Mouse (Mus musculus) heart, embryonic 16.5 days (tissue): ENCODE results near the gene Phldb2. TPM values are rescaled to one million over a fixed set of nuclear protein-coding genes. Genes with fewer than 3 reads are reported as not detected.
A peak's percentile ranks its signal among the peaks of the same experiment; 100 is the strongest.

ENCODE experiments used
- ATAC-seq: fragments of 200-750 bp; cut with Nextera tagmentation; replicated peaks from 2 replicates; pipeline ENCODE4 v1.8.0; 2017; ENCODE audit warnings: moderate number of reproducible peaks; ENCODE audit not compliant: insufficient read depth, low FRiP score; ENCODE audit errors: extremely low read depth
- H3K27ac ChIP-seq: fragments of 300-500 bp; sonication (generic); 2 replicates; pipeline ENCODE4 v1.5.1; 2014; ENCODE audit warnings: mild to moderate bottlenecking, low read length, control low read depth, moderate library complexity
- H3K27me3 ChIP-seq: fragments of 300-500 bp; sonication (generic); 2 replicates; pipeline ENCODE4 v1.6.1; 2014; ENCODE audit warnings: low read length, mixed read lengths; ENCODE audit not compliant: control insufficient read depth, insufficient read depth
- H3K36me3 ChIP-seq: fragments of 300-500 bp; sonication (generic); 2 replicates; pipeline ENCODE4 v1.6.1; 2014; ENCODE audit not compliant: control insufficient read depth, insufficient read depth
- H3K4me1 ChIP-seq: fragments of 300-500 bp; sonication (generic); 2 replicates; pipeline ENCODE4 v1.6.1; 2014; ENCODE audit warnings: low read length, mixed read lengths; ENCODE audit not compliant: control insufficient read depth, insufficient read depth
- H3K4me2 ChIP-seq: fragments of 300-500 bp; sonication (generic); 2 replicates; pipeline ENCODE4 v1.6.1; 2014; ENCODE audit warnings: low read depth, mild to moderate bottlenecking, control low read depth, low read length
- H3K4me3 ChIP-seq: fragments of 300-500 bp; sonication (generic); 2 replicates; pipeline ENCODE4 v1.5.1; 2014; ENCODE audit warnings: mild to moderate bottlenecking, control low read depth, low read length
- H3K9ac ChIP-seq: fragments of 300-500 bp; sonication (generic); 2 replicates; pipeline ENCODE4 v1.6.1; 2014; ENCODE audit warnings: low read length, control low read depth
- H3K9me3 ChIP-seq: fragments of 300-500 bp; sonication (generic); replicated peaks from 2 replicates; pipeline ENCODE4 v1.6.1; 2016; ENCODE audit warnings: low read length; ENCODE audit not compliant: control insufficient read depth
- WGBS: fragments of 180-500 bp; shearing (Covaris S2); extraction: QIAGEN DNeasy Blood & Tissue Kit; methylation state at CpG from one replicate; pipeline ENCODE4 v1.1.7; 2014; 5-methylcytosine and 5-hydroxymethylcytosine counted together
- polyA plus RNA-seq: library from polyadenylated mRNA; unstranded; fragments of >200 nt; fragmentation: Nextera tagmentation; extraction: Ambion mirVana; gene quantifications from 2 replicates; pipeline ENCODE4 v1.2.1, GENCODE M21; 2015

Phldb2 gene
- polyA plus RNA-seq, 1 experiment from 2014 or later: 38.3 TPM

DNA sequence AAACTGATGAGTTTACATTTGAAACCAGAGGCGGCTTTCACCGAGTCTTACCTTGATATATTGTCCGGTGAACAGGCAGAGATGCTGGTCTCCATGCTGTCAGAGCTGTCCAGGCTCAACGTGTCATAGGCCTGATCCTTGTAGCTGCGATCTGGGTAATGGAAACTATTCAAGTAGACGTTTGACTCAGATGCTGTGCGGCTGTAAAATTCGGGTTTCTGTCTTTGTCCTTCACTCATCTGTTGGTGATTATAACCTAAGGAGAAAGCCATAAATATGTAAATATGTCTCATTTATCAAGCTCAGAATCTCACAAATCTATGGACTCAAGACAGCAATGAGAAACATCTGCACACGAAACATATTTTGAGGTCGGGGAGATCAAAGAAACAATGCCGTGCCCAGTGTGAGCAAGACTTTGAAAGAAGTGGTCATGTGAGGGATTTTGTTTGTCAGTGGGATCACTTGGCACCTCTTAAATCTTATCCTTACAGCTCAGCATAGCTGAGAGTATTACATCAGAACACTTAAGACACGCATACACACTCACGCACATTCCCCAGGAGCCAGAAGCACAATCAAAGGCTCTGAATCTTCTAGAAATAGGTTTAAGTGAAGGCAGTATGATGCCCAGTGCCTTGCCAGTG, 190.4 kb downstream of the Phldb2 start:
- no peaks in the 10 kb centered on the region for H3K27me3 ChIP-seq
- no peak for ATAC-seq
- WGBS: 53% methylated on average over 13 of the region's 13 CpGs
- no peak overlapping the region for H3K4me3 ChIP-seq
- H3K4me2 ChIP-seq: no peak overlapping the region
- no peaks in the 10 kb centered on the region for H3K9me3 ChIP-seq
- peaks cover 22% of the 10 kb centered on the region for H3K36me3 ChIP-seq
- peaks cover 5% of the 10 kb centered on the region for H3K4me1 ChIP-seq
- 0 out of 2 replicates have a peak overlapping the region, but pooled peaks have one; percentile 22 for H3K27ac ChIP-seq
- no peak overlapping the region for H3K9ac ChIP-seq

GRCm38 (mm10) chr16:45761425-45761824, 192.0 kb downstream of the Phldb2 start:
- WGBS: 77% methylated on average over 1 of the region's 1 CpGs
- Histone ChIP-seq H3K27me3 (no peaks in the 10 kb centered on the region), H3K4me3 (no peak overlapping the region), H3K27ac (no peak overlapping the region), H3K36me3 (peaks cover 28% of the 10 kb centered on the region), H3K4me2 (no peak overlapping the region), H3K9me3 (no peaks in the 10 kb centered on the region), H3K4me1 (peaks cover 5% of the 10 kb centered on the region), H3K9ac (no peak overlapping the region)
- no peak for ATAC-seq

DNA sequence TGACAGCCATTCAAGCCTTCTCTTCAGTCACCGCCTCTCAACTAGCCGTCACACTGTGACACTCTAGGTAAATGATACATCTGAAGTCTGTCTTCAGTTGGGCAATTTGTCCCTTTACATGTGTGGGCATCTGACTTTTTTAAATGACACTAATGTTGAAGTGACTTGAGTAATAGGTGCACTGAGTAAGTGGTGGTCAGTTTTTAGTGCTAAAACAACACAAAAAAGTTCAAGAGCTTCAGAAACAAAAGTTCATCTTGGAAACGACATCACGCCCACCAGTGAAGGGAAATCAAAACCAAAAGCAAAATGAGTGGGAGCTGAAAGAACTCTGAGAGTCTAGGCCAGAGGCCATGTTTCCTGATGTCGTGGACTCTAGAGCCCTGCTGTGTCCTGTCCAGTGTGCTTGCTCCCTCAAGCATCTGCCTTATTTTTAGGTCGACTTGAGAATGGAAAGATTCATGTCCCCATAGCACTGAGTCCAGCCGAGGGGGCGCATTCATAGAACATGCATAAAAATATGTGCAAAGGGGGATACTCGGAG, 194.6 kb downstream of the Phldb2 start:
- no peaks in the 10 kb centered on the region for H3K27me3 ChIP-seq
- H3K4me1 ChIP-seq: peaks cover 5% of the 10 kb centered on the region
- H3K9me3 ChIP-seq: no peaks in the 10 kb centered on the region
- no peak overlapping the region for H3K4me2 ChIP-seq
- WGBS: 78% methylated on average over 9 of the region's 9 CpGs
- H3K27ac ChIP-seq: peak overlapping the region; percentile 49; the same call in 1 of the 2 replicates
- no peak for ATAC-seq
- H3K4me3 ChIP-seq: no peak overlapping the region
- H3K36me3 ChIP-seq: peaks cover 24% of the 10 kb centered on the region
- no peak overlapping the region for H3K9ac ChIP-seq

- Histone ChIP-seq H3K4me1 (no peaks in the 10 kb centered on the region), H3K36me3 (peaks cover 15% of the 10 kb centered on the region), H3K4me3 (no peak overlapping the region), H3K4me2 (no peak overlapping the region), H3K9me3 (no peaks in the 10 kb centered on the region), H3K9ac (no peak overlapping the region), H3K27ac (peak overlapping the region; percentile 82), H3K27me3 (no peaks in the 10 kb centered on the region)
- WGBS: 63% methylated on average over 12 of the region's 12 CpGs
- ATAC-seq: peak; percentile 85
Measured at GRCm38 (mm10) chr16:45757421-45758078, 195.8 kb downstream of the Phldb2 start.

DNA sequence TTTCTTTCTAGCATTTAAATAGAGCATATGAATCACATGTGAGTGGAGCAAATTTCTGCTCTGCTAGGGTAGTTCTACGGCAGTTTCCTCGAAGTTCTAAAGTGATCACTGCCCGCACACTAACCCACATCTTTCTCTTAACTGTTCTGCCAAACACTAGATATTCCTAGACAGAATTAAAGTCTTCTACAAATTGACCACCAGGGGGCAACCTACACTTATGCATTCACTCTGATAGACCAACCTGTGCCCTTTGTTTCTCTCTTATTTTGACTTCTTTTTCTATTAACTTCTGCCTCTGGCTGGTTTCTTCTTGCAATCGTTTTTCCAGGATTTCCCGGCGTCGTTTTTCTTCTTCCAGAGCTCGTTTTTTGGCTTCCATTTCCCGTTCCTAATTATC, 196.5 kb downstream of the Phldb2 start:
- Histone ChIP-seq H3K36me3 (peaks cover 17% of the 10 kb centered on the region), H3K4me1 (no peaks in the 10 kb centered on the region), H3K4me3 (no peak overlapping the region), H3K27ac (no peak overlapping the region), H3K9me3 (no peaks in the 10 kb centered on the region), H3K4me2 (no peak overlapping the region), H3K9ac (no peak overlapping the region), H3K27me3 (no peaks in the 10 kb centered on the region)
- 40% methylated on average over 9 of the region's 9 CpGs for WGBS
- no peak for ATAC-seq

GRCm38 (mm10) chr16:45743591-45744144, 209.7 kb downstream of the Phldb2 start:
- Histone ChIP-seq H3K9me3 (no peaks in the 10 kb centered on the region), H3K4me1 (peaks cover 14% of the 10 kb centered on the region), H3K4me2 (peak overlapping the region; percentile 77; the same call in 1 of the 2 replicates), H3K27ac (peak overlapping the region; percentile 84), H3K27me3 (no peaks in the 10 kb centered on the region), H3K9ac (no peak overlapping the region), H3K36me3 (peaks cover 20% of the 10 kb centered on the region), H3K4me3 (no peak overlapping the region)
- WGBS: 63% methylated on average over 4 of the region's 4 CpGs
- no peak for ATAC-seq

GRCm38 (mm10) chr16:45742615-45743476, 210.6 kb downstream of the Phldb2 start, which contains the start of gene Abhd10:
Gene Abhd10, minus strand, starts transcription at chr16:45742955.
- peak; percentile 99 for ATAC-seq
- peak within 1 kb of the TSS; percentile 96 for H3K27ac ChIP-seq
- WGBS: under 1% methylated on average over 49 of the region's 51 CpGs
- H3K27me3 ChIP-seq: no peaks in the 10 kb centered on the region
- H3K9ac ChIP-seq: peak within 1 kb of the TSS; percentile 98
- H3K9me3 ChIP-seq: no peaks in the 10 kb centered on the region
- H3K36me3 ChIP-seq: peaks cover 12% of the 10 kb centered on the region
- H3K4me1 ChIP-seq: peaks cover 17% of the 10 kb centered on the region
- peak within 1 kb of the TSS; percentile 96 for H3K4me3 ChIP-seq
- peak within 1 kb of the TSS; percentile 77 for H3K4me2 ChIP-seq

DNA sequence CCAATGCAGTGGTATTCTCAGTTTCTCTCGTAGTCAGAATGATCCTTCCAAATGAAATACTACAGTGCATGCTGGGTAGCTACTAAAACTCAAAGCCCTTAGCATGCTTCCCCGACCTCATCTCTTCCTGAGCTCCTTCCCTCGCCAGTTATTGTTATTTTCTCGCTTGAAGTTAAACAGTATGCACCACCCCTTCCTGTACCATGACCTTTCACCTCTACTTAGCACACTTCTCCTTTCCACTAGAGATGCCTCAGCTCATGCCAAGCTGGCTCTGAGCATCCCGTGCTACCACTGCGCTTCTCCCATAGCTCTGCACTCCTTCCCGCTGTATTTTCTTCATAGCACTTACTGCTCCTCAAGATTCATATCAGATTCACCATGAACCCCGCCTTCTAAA, 215.5 kb downstream of the Phldb2 start:
- ATAC-seq: no peak
- Histone ChIP-seq H3K9ac (no peak overlapping the region), H3K27me3 (no peaks in the 10 kb centered on the region), H3K27ac (no peak overlapping the region), H3K36me3 (peaks cover 18% of the 10 kb centered on the region), H3K4me3 (no peak overlapping the region), H3K9me3 (no peaks in the 10 kb centered on the region), H3K4me1 (peaks cover 11% of the 10 kb centered on the region), H3K4me2 (no peak overlapping the region)
- WGBS: 83% methylated on average over 8 of the region's 8 CpGs
